Mouse (Mus musculus) testis, adult 2 months (tissue): ENCODE results near the gene Kcnk6. TPM values are rescaled to one million over a fixed set of nuclear protein-coding genes. Genes with fewer than 3 reads are reported as not detected.

Experiments
- H3K27ac ChIP-seq: fragments of 200-500 bp; 2 replicates; pipeline ENCODE4 v1.5.1; 2012; ENCODE audit warnings: low read depth, low read length; ENCODE audit not compliant: control insufficient read depth, insufficient read depth
- H3K27me3 ChIP-seq: fragments of 200-500 bp; 2 replicates; pipeline ENCODE4 v1.6.1; 2012; ENCODE audit warnings: mild to moderate bottlenecking, low read length, moderate library complexity; ENCODE audit not compliant: control insufficient read depth, insufficient read depth
- H3K36me3 ChIP-seq: fragments of 200-500 bp; 2 replicates; pipeline ENCODE4 v1.6.1; 2012; ENCODE audit warnings: mild to moderate bottlenecking, low read length; ENCODE audit not compliant: control insufficient read depth, insufficient read depth
- H3K4me1 ChIP-seq: fragments of 200-500 bp; 2 replicates; pipeline ENCODE4 v1.6.1; 2012; ENCODE audit warnings: low read length; ENCODE audit not compliant: control insufficient read depth, insufficient read depth
- H3K4me3 ChIP-seq: fragments of 200-500 bp; 2 replicates; pipeline ENCODE4 v1.5.1; 2012; ENCODE audit warnings: low read depth, mild to moderate bottlenecking, low read length, moderate library complexity, mixed read lengths; ENCODE audit not compliant: control insufficient read depth
- CTCF ChIP-seq: fragments of 200-500 bp; IDR thresholded peaks from 2 replicates; pipeline ENCODE4 v1.5.1; 2012; ENCODE audit warnings: low read depth, mild to moderate bottlenecking, inconsistent platforms, low read length, moderate library complexity; ENCODE audit not compliant: control insufficient read depth, insufficient read depth, insufficient replicate concordance
- POLR2A ChIP-seq: fragments of 200-500 bp; IDR thresholded peaks from 2 replicates; pipeline ENCODE4 v1.6.1; 2012; ENCODE audit warnings: low read depth, mild to moderate bottlenecking, inconsistent platforms, low read length, moderate library complexity; ENCODE audit not compliant: control insufficient read depth
- polyA plus RNA-seq: library from polyadenylated mRNA; depleted of rRNA; stranded (reverse); fragments of >200 nt; gene quantifications from 2 replicates; pipeline ENCODE4 v1.2.3, GENCODE M21; 2012

The Kcnk6 gene
- polyA plus RNA-seq, 1 experiment: 5.8 TPM

DNA sequence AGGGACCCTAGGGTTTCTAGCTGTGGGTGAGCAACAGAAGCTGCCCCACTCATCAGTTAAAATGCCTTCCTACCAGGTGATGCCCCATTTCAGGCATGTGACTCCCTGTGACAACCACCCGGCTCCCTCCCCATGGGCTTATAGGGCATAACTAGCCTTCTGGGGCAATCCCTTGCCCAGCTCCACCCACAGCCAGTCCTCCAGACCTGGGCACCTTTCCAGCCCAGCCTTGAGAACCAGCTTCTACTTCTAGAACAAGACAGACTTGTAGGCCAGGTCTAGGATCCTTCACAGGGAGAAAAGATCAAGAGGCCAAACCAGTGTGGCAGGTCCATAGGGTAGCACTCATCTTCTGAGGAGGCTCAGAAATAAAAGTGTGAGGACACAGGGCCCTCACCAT lies 25.1 kb upstream of the Kcnk6 start:
- H3K27ac ChIP-seq: no peak overlapping the region
- no peaks in the 10 kb centered on the region for H3K4me1 ChIP-seq

DNA sequence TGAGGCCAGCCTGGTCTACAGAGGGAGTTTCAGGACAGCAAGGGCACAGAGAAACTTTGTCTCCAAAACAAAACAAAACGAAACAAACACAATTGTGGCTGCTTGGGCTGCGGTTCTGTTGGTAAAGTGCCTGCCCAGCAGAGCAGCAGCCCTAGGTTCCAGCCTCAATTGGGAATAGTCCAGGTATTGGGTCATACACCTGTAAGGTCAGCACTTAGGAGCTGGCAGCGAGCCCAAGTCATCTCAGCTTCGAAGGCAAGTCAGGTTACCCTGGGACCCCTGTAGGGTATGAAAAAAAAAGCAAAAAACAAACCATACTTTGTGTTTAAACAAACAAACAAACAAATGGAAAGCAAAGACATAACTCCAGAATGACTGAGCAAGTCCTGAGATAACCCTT lies 23.6 kb upstream of the Kcnk6 start:
- TF ChIP-seq CTCF (no peak), POLR2A (no peak)
- Histone ChIP-seq H3K27ac (no peak overlapping the region), H3K36me3 (peaks cover 2% of the 10 kb centered on the region; the same call in 1 of the 2 replicates), H3K27me3 (no peaks in the 10 kb centered on the region), H3K4me1 (no peaks in the 10 kb centered on the region), H3K4me3 (no peak overlapping the region)

More for the DNA sequence above, 25.1 kb upstream of the Kcnk6 start:
- no peak for TF ChIP-seq POLR2A
- no peak for TF ChIP-seq CTCF
- H3K36me3 ChIP-seq: peaks cover 2% of the 10 kb centered on the region; the same call in 1 of the 2 replicates
- H3K27me3 ChIP-seq: no peaks in the 10 kb centered on the region
- no peak overlapping the region for H3K4me3 ChIP-seq

- Histone ChIP-seq H3K4me3 (no peak overlapping the region), H3K36me3 (peaks cover 2% of the 10 kb centered on the region; the same call in 1 of the 2 replicates), H3K27ac (no peak overlapping the region), H3K27me3 (no peaks in the 10 kb centered on the region), H3K4me1 (no peaks in the 10 kb centered on the region; the same call in 1 of the 2 replicates)
- TF ChIP-seq CTCF (no peak), POLR2A (no peak)
Observed at GRCm38 (mm10) chr7:29253842-29254241, 21.5 kb upstream of the Kcnk6 start.

DNA sequence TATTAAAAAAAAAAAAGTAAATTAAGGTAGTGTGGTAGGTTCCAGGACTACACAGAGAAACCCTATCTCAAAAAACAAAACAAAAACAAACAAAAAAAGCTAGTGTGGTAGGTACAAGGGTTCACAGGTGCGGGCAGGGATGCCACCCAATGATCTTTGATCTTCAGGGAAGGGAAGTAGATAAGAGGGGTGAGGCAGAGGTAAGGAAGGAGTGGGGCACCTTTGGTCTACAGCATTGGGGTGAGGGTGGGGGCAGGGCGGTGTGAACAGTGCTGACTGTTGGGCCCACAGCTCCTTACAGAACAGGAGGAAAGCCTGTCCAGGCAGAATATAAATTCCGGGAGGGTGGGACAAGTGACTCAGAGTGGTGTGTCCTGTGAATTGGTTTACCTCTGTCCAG lies 18.9 kb upstream of the Kcnk6 start:
- Histone ChIP-seq H3K36me3 (no peaks in the 10 kb centered on the region), H3K4me1 (peaks cover 16% of the 10 kb centered on the region), H3K27ac (no peak overlapping the region), H3K27me3 (no peaks in the 10 kb centered on the region), H3K4me3 (no peak overlapping the region)
- TF ChIP-seq POLR2A (no peak), CTCF (no peak)

DNA sequence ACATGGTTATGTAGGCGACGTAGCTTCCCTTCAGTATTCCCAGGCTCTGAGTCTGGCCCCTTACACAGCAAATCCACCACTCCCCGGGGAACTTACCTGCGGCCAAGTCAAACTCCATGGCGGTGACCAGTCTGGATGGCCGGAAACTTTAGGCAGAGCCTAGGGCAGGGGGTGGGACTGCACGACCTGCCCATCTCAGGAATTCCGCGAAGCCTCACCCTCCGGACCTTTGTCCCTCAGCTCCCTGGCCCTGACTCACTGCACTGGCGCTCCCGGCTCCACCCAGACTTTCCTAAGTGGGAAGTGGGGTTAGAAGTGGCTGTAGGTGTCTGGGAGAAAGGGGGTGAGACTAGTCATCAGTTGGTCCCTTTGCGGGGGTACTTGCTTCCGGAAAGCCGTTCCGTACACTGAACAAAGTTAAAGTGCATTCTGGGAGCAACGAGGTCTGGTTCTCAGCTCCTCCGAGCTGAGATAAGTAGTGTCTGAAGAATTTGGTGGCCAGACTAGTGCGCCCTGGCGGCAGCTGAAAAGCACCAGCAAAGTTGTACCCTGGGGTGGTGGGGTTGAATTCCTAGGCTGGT lies 16.0 kb upstream of the Kcnk6 start, which contains the start of gene 2200002D01Rik:
Gene 2200002D01Rik, minus strand, starts transcription at position 206 of the 581 bp plus-strand sequence.
- peak within 1 kb of the TSS; percentile 69 for H3K4me3 ChIP-seq
- peaks cover 16% of the 10 kb centered on the region for H3K4me1 ChIP-seq
- TF ChIP-seq POLR2A (0 out of 2 replicates have a peak, but pooled peaks have one; percentile 9), CTCF (no peak)
- no peaks in the 10 kb centered on the region for H3K27me3 ChIP-seq
- no peak within 1 kb of the TSS for H3K27ac ChIP-seq
- H3K36me3 ChIP-seq: no peaks in the 10 kb centered on the region

DNA sequence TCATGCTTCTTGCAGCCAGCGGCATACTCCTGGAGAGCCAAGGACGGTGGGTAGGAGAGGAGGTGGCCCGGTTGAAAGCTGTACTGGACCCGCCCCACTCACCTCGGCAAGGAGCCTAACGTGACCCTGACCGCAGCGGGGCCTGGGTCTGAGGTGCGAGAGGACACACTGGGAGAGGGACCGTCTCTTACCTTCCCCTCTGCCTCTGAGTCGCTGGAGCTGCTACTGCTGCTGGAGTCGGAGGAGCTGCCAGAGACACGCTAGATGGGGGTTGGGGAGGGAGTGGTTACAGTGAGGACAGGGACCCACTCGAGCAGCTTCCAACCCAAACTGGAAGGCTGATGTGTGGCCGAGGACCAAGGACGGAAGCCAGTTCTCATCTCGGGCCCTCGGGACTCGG lies 15.4 kb upstream of the Kcnk6 start:
- Histone ChIP-seq H3K4me3 (peak overlapping the region; percentile 69), H3K36me3 (no peaks in the 10 kb centered on the region), H3K4me1 (peaks cover 16% of the 10 kb centered on the region), H3K27ac (no peak overlapping the region), H3K27me3 (no peaks in the 10 kb centered on the region)
- TF ChIP-seq POLR2A (no peak), CTCF (no peak)

- H3K36me3 ChIP-seq: no peaks in the 10 kb centered on the region
- H3K4me3 ChIP-seq: peak overlapping the region; percentile 69
- H3K27me3 ChIP-seq: no peaks in the 10 kb centered on the region
- TF ChIP-seq POLR2A (no peak), CTCF (peak; percentile 84)
- H3K27ac ChIP-seq: no peak overlapping the region
- peaks cover 16% of the 10 kb centered on the region for H3K4me1 ChIP-seq
Observed at GRCm38 (mm10) chr7:29247314-29247700, 15.0 kb upstream of the Kcnk6 start.

GRCm38 (mm10) chr7:29246619-29247313 lies 14.5 kb upstream of the Kcnk6 start:
- Histone ChIP-seq H3K36me3 (no peaks in the 10 kb centered on the region), H3K27ac (no peak overlapping the region), H3K27me3 (no peaks in the 10 kb centered on the region), H3K4me1 (peaks cover 16% of the 10 kb centered on the region), H3K4me3 (no peak overlapping the region)
- TF ChIP-seq POLR2A (no peak), CTCF (no peak)
